Mouse (Mus musculus): Measurements from ENCODE around the gene Med25.

Med25 gene

GRCm38 (mm10) chr7:44863982-44864494 lies 28.5 kb downstream of the Med25 start:
- in situ Hi-C loops (cut with MseI, MboI), result no loop called here

- in situ Hi-C loops (cut with MseI, MboI), result no loop called here
Observed at GRCm38 (mm10) chr7:44863210-44863609, 29.3 kb downstream of the Med25 start.

GRCm38 (mm10) chr7:44862434-44862833 lies 30.1 kb downstream of the Med25 start:
- in situ Hi-C loops (cut with MseI, MboI), result no loop called here

- in situ Hi-C loops (cut with MseI, MboI), result no loop called here
Observed at GRCm38 (mm10) chr7:44861429-44861816, 31.1 kb downstream of the Med25 start.

GRCm38 (mm10) chr7:44860576-44861428 lies 31.7 kb downstream of the Med25 start:
- in situ Hi-C loops (cut with MseI, MboI), result no loop called here

GRCm38 (mm10) chr7:44859896-44860295 lies 32.6 kb downstream of the Med25 start:
- in situ Hi-C loops (cut with MseI, MboI), result no loop called here

- in situ Hi-C loops (cut with MseI, MboI), result no loop called here
Observed at GRCm38 (mm10) chr7:44857905-44858304, 34.6 kb downstream of the Med25 start.

- in situ Hi-C loops (cut with MseI, MboI), result no loop called here
Observed at GRCm38 (mm10) chr7:44857042-44857552, 35.4 kb downstream of the Med25 start, which contains the start of gene Pnkp. Gene Pnkp (plus strand): TSS chr7:44857139.

- in situ Hi-C loops (cut with MseI, MboI), result no loop called here
Observed at GRCm38 (mm10) chr7:44856265-44856916, 36.1 kb downstream of the Med25 start.

GRCm38 (mm10) chr7:44855036-44855435 lies 37.5 kb downstream of the Med25 start:
- in situ Hi-C loops (cut with MseI, MboI), result no loop called here

GRCm38 (mm10) chr7:44854356-44855031 lies 38.0 kb downstream of the Med25 start:
- in situ Hi-C loops (cut with MseI, MboI), result no loop called here

- in situ Hi-C loops (cut with MseI, MboI), result no loop called here
Observed at GRCm38 (mm10) chr7:44853596-44854355, 38.7 kb downstream of the Med25 start.

- in situ Hi-C loops (cut with MseI, MboI), result no loop called here
Observed at GRCm38 (mm10) chr7:44853065-44853464, 39.4 kb downstream of the Med25 start.

GRCm38 (mm10) chr7:44852259-44853027 lies 40.1 kb downstream of the Med25 start:
- in situ Hi-C loops (cut with MseI, MboI), result no loop called here

- in situ Hi-C loops (cut with MseI, MboI), result no loop called here
Observed at GRCm38 (mm10) chr7:44851625-44852234, 40.8 kb downstream of the Med25 start.

- in situ Hi-C loops (cut with MseI, MboI), result no loop called here
Observed at GRCm38 (mm10) chr7:44850789-44851624, 41.5 kb downstream of the Med25 start.

GRCm38 (mm10) chr7:44850146-44850545 lies 42.4 kb downstream of the Med25 start:
- in situ Hi-C loops (cut with MseI, MboI), result no loop called here

- in situ Hi-C loops (cut with MseI, MboI), result no loop called here
Observed at GRCm38 (mm10) chr7:44849416-44850111, 42.9 kb downstream of the Med25 start.

Measured in mouse trophoblast stem cell (cell line).